Mouse (Mus musculus) MN1 (cell line): ENCODE data around the gene Ppie.
"Not testable (repeated sequence)": the region's sequence is repeated elsewhere in the genome, so short reads cannot be mapped to it uniquely, and the experiment has no call there.

Experiments
- DNase-seq: peaks from one replicate; pipeline ENCODE4 v3.0.0-alpha.2; 2016; ENCODE audit warnings: low spot score

Gene Ppie

DNA sequence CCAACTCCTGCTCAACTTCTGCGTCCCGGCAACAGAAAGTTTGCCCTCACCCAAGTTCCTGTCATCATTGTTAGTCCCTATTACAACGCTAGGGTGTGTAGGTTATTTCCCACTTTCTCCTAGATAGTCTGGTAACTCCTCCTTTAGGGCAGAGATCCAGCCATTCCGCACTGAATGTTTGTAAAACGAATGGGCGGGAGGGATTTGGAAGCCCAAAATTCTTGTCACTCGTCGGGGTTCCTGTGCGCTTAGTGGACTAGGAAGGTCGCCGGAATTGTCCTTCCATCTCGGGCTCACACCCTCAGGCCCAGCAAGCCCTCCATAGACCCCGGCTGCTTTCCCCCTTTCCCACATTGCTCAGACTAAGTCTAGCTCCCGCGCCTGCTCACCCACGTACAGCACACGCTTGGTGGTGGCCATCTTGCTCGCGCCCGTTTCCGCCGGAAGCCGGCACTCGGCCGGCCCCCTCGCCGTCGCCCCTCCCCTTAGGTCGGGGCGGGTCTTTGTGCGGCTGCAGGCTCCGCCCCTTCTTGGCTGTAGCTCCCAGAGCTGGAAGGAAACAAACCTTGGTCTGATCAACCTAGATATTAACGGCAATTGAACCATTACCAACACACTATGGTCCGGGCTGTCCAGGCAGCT, at the start of gene Ppie:
Gene Ppie (minus strand): TSS at position 439 of the 642 bp plus-strand sequence.
- DNase-seq = peak; percentile 87

- no peak for DNase-seq
Observed at GRCm38 (mm10) chr4:123184816-123185215, 45.1 kb upstream of the Ppie start.

GRCm38 (mm10) chr4:123183239-123184056, 43.7 kb upstream of the Ppie start:
- DNase-seq = peak; percentile 75

DNA sequence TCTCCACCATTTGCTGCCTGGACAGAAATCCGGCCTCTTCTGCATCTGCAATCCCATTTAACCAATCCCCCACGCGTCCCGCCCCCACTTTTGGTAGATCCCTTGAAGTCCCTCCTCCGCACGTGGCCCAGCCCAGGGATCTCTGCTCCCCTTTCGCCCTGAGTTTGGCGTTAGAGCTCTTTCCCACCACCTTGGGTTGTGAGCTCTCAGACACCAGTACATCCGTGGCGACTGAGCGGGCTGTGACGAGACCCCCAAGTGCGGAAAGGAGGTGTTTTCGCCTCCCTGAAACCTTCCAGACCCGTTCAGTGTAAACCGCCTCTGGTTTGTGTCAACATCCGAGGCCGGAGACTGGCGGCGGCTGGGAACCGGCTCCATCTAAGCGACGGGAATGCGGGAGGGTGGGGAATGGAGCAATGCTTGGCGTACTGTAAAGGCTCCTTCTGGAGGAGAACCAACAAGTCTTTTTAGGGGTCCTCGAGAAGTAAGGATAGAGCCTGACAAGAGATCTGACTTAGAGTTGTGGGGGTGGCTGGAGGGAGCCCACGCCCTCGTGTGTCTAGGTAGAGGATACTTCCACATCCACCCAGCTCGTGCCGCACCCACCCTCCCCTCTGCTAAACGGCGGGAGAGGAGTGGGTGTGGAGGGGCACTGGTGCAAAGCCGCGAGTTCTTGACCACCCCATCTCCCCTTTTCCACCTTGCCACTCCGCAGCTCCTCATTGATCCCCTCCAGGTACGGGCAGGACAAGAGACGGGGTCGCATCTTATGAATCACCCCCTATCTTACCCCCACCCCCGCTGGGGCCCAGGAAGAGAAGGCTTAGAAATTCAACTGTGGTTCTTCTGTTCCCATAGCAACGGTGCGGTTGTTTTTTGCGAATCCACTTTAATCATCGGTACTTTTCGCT, 42.8 kb upstream of the Ppie start, which contains the start of gene Hpcal4:
Gene Hpcal4 (plus strand): TSS at position 900 of the 911 bp plus-strand sequence.
- DNase-seq = no peak

DNA sequence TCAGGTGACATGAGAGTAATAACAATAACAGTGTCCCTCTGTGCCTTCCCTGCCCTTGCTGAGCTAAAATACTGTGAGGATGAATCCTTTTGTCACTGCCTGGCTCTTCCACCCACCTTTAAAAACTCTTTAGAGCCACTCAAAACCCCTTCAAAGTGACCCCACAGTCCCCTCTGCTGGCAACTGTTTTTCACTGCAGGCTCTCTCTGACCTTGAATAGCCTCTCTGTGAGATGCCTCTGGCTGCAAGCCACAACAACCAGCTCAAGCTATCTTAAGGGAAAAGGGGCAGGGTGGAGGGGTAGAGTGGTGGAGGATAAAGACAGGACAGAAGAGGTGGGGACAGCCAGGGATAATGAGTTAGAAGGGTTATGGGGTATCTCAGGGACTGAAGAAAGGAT, 32.1 kb upstream of the Ppie start:
- no peak for DNase-seq

DNA sequence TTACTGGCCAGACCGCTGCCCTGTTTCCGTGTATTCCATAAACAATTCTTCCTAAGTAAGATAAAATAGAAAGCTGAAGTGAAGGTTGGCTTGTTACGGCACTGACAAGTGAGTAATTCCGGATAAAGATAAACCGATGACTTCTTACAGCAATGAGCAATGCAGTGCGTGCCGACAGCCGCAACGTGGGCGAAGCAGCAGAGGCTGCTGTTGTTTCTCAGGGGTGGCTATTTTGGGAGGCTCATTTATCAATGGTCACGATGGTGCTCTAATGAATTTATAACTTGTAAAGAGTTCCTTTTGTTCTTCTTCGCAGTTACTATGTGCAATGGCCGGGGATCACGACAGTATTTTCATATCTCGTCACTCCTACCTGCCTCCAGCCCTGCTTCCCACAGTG, 24.4 kb upstream of the Ppie start:
- no peak for DNase-seq

DNA sequence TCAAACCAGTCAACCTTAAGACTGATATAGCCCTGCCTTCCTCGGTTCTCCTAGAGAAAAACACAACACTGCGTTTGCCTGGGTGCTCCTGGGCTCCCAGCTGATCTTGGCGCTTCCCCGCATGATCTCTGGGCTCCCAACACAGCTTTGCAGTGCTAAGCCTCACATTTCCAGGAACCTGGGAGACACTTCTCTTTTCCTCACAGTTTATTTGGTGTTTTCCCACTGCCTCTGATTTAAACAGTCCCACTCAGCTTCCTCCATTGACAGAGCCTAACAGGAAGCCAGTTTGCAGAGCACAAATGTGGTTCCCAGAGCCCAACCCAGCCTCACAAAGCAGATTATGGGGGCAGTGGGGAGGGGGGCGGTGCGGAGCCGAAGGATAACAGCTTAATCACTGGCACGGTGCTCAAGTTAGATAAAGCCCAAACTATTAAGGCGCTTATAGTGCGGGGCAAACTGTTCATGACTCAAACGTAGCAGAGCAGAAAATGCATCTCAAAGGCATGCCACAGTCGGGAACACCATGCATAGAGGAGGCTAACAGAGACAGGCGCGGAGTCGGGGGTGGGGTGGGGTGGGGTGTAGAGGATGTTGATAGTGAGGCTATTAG, 22.7 kb upstream of the Ppie start:
- no peak for DNase-seq

DNA sequence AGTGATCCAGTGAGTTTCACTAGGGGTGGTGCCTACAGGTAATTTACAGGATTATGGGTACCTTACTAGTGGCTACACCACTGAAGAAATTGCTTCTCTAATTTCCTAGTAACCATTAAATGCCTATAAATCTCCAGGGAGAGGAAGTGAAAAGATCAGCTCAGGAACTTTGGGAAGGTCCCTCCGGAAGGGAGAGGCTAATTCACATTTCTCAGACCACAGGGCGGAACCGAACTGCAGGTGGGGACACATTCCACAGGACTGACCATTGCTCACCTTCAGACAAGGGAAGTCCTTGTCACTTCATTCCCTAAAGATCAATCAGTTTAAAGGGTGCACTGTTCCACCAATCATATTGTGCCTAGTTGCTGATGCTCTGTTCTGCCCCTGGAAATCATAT, 21.5 kb upstream of the Ppie start:
- not testable (repeated sequence) for DNase-seq

GRCm38 (mm10) chr4:123160571-123160970, 20.8 kb upstream of the Ppie start:
- no peak for DNase-seq

- DNase-seq = no peak
Observed at GRCm38 (mm10) chr4:123155840-123156239, 16.1 kb upstream of the Ppie start.

GRCm38 (mm10) chr4:123155427-123155826, 15.7 kb upstream of the Ppie start:
- no peak for DNase-seq

GRCm38 (mm10) chr4:123155004-123155403, 15.3 kb upstream of the Ppie start:
- peak; percentile 57 for DNase-seq

GRCm38 (mm10) chr4:123152976-123153375, 13.2 kb upstream of the Ppie start:
- DNase-seq = no peak

DNA sequence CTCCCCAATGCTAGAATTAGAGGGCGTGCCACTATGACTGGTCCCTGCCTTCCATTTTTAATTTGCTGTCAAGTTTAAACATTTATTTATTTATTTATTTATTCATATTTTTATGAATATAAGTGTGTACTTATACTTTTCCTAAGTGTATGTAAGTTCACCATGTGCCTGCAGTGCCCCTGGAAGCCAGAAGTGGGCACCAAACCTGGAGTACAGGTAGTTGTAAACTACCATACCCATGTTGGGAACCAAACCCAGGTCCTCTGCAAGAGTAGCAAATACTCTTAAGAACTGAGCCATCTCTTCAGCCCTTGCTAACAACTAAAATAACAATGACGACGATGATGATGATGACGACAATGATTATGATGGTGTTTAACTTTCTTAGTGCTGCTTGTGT, 12.3 kb upstream of the Ppie start:
- DNase-seq = no peak

GRCm38 (mm10) chr4:123147446-123148150, 7.8 kb upstream of the Ppie start:
- no peak for DNase-seq

DNA sequence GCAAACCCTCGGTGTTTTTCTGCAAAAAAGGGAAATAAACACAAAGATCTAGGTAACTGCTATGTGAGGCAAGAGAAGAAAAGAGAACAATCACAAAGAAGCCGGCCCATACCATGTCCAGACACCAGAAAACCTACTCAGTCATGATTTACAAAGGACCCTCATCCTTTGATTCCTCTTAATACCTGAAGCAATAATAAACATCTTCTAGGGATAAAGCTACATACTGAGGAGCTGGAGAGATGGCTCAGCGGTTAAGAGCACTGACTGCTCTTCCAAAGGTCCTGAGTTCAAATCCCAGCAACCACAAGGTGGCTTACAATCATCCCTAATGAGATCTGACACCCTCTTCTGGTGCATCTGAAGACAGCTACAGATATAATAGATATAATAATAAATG, 2.2 kb downstream of the Ppie start:
- DNase-seq = no peak

DNA sequence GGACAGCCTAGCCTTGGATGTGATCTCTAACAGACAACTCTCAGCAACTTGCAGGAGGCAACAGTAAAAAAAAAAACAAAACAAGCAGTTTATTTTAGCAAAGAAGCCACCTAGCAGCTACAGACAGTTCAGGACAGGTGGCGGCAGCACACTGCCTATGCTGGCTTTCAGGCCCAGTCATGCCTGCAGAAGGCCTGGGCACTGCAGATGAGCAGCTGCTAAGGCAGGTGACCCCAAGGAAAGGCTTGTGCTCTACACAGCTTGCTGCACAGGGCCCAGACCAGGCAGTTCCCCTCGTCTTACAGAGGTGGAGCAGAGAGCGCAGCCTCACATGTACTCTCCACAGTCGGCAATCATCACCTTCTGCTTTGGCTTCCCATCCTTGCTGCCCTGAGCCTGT, 12.7 kb downstream of the Ppie start:
- no peak for DNase-seq

- no peak for DNase-seq
Observed at GRCm38 (mm10) chr4:123126626-123127025, 13.1 kb downstream of the Ppie start.

DNA sequence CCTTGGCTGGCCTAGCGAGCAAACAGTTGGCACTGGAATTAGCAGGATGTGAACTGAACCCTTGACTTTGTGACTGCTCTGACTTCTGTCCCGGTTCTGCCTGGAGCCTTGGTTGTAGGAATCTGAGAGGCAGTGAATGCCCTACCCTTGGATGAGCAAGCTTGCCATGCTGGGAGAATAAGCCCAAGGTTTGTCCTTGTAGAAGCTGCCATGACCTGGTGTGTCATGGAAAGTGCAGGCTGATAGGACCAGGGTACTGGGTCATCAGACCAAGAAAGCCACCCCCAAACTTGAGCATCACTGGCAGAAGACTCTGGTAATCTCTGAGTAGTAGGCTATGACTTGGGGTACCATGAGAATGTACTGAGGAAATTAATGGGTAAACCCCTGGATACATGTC, 18.5 kb downstream of the Ppie start:
- DNase-seq = no peak

GRCm38 (mm10) chr4:123116640-123117039, 23.1 kb downstream of the Ppie start:
- DNase-seq = not testable (repeated sequence)

- no peak for DNase-seq
Observed at GRCm38 (mm10) chr4:123116011-123116410, 23.7 kb downstream of the Ppie start, which contains the start of gene Oxct2b. Gene Oxct2b, plus strand, starts transcription at chr4:123116266.
